Mouse (Mus musculus) cerebellum, adult 2 months (tissue): ENCODE measurements at regions not wholly inside any gene's neighbourhood (a gene's known extent, or its start where the extent isn't known, plus 50 kb on each side); places are given as distances from the start of the nearest gene placed in this dataset.

Experiments used
- CTCF ChIP-seq: fragments of 200-500 bp; IDR thresholded peaks from 2 replicates; pipeline ENCODE4 v1.5.1; 2011; ENCODE audit warnings: low read depth, mild to moderate bottlenecking, control low read depth, low read length, moderate library complexity, borderline replicate concordance; ENCODE audit not compliant: insufficient read depth
- POLR2A ChIP-seq: fragments of 200-500 bp; IDR thresholded peaks from 2 replicates; pipeline ENCODE4 v1.6.1; 2011; ENCODE audit warnings: low read length, control low read depth, borderline replicate concordance; ENCODE audit not compliant: insufficient read depth

DNA sequence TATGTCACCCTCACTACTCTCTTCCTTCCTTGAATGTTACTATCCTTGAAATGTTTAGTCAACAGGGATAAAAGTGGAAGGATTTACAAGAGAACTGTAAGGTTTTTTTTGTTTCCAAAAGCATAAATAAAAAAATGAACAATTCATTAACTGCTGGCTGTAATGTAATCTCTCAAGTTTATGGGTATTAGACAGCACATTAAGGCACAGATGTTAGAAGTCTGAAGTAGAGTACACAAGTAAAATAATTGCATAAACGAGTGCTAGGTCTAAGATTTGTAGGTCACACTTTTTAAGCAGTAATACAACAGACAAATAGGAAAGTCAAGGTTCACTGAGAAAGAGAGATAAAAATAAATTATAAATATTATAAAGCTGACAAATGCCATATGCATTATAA lies 103.3 kb upstream of the Klf6 start:
- no peak for TF ChIP-seq POLR2A
- no peak for TF ChIP-seq CTCF
